Mouse (Mus musculus): Measurements from ENCODE around the gene Disc1. TPM values are rescaled to one million over a fixed set of nuclear protein-coding genes. Genes with fewer than 3 reads are reported as not detected.

Gene Disc1
- polyA plus RNA-seq, 2 experiments = 2.2 to 3.2 TPM

- DNase-seq (ENCODE audit: low spot score) (no peak), ATAC-seq (ENCODE audit: low FRiP score, low read depth) (no peak)
- no peaks in the 10 kb centered on the region for H3K9me3 ChIP-seq (ENCODE audit: control insufficient read depth, low read length)
- no peaks in the 10 kb centered on the region for H3K36me3 ChIP-seq (ENCODE audit: control insufficient read depth, insufficient read depth, low read length)
- no peak overlapping the region for H3K4me2 ChIP-seq (replicated peaks; ENCODE audit: low read depth, low read length, severe bottlenecking)
- H3K27me3 ChIP-seq (ENCODE audit: control insufficient read depth, insufficient read depth, low read length) = no peaks in the 10 kb centered on the region
- WGBS = 84% methylated on average over 11 of the region's 11 CpGs
- H3K4me3 ChIP-seq (replicated peaks; ENCODE audit: low read length) = no peak overlapping the region
- no peak for TF ChIP-seq POLR2A (IDR thresholded peaks at IDR 0.05; ENCODE audit: borderline replicate concordance, extremely low read depth, insufficient read depth, insufficient read length)
- H3K9ac ChIP-seq (ENCODE audit: low read depth, low read length, severe bottlenecking) = no peak overlapping the region
- no peaks in the 10 kb centered on the region for H3K4me1 ChIP-seq (ENCODE audit: control insufficient read depth, insufficient read depth, low read length)
- no peak overlapping the region for H3K27ac ChIP-seq (replicated peaks; ENCODE audit: low read depth, low read length)
Measured at GRCm38 (mm10) chr8:125133685-125134114, 79.7 kb downstream of the Disc1 start.

- Histone ChIP-seq H3K4me2 (replicated peaks; ENCODE audit: low read depth, low read length, severe bottlenecking) (no peak overlapping the region), H3K4me3 (replicated peaks; ENCODE audit: low read length) (no peak overlapping the region), H3K4me1 (ENCODE audit: control insufficient read depth, insufficient read depth, low read length) (peaks cover 3% of the 10 kb centered on the region), H3K9me3 (ENCODE audit: control insufficient read depth, low read length) (no peaks in the 10 kb centered on the region), H3K36me3 (ENCODE audit: control insufficient read depth, insufficient read depth, low read length) (no peaks in the 10 kb centered on the region), H3K9ac (ENCODE audit: low read depth, low read length, severe bottlenecking) (no peak overlapping the region), H3K27ac (replicated peaks; ENCODE audit: low read depth, low read length) (no peak overlapping the region), H3K27me3 (ENCODE audit: control insufficient read depth, insufficient read depth, low read length) (no peaks in the 10 kb centered on the region)
- ATAC-seq (ENCODE audit: low FRiP score, low read depth) (no peak), DNase-seq (ENCODE audit: low spot score) (no peak)
- 56% methylated on average over 10 of the region's 10 CpGs for WGBS
- no peak for TF ChIP-seq POLR2A (IDR thresholded peaks at IDR 0.05; ENCODE audit: borderline replicate concordance, extremely low read depth, insufficient read depth, insufficient read length)
Measured at GRCm38 (mm10) chr8:125134876-125135275, 80.9 kb downstream of the Disc1 start.

- TF ChIP-seq POLR2A (IDR thresholded peaks at IDR 0.05; ENCODE audit: borderline replicate concordance, extremely low read depth, insufficient read depth, insufficient read length) = no peak
- H3K27ac ChIP-seq (replicated peaks; ENCODE audit: low read depth, low read length) = no peak overlapping the region
- H3K27me3 ChIP-seq (ENCODE audit: control insufficient read depth, insufficient read depth, low read length) = no peaks in the 10 kb centered on the region
- 0 out of 2 replicates have a peak, but pooled peaks cover 6% of the 10 kb centered on the region for H3K9me3 ChIP-seq (ENCODE audit: control insufficient read depth, low read length)
- ATAC-seq (ENCODE audit: low FRiP score, low read depth) = peak; percentile 35; the same call in 1 of the 2 replicates
- no peak overlapping the region for H3K4me2 ChIP-seq (replicated peaks; ENCODE audit: low read depth, low read length, severe bottlenecking)
- no peak for DNase-seq (ENCODE audit: low spot score)
- H3K36me3 ChIP-seq (ENCODE audit: control insufficient read depth, insufficient read depth, low read length) = no peaks in the 10 kb centered on the region
- no peak overlapping the region for H3K4me3 ChIP-seq (replicated peaks; ENCODE audit: low read length)
- H3K9ac ChIP-seq (ENCODE audit: low read depth, low read length, severe bottlenecking) = no peak overlapping the region
- WGBS = 45% methylated on average over 13 of the region's 13 CpGs
- H3K4me1 ChIP-seq (ENCODE audit: control insufficient read depth, insufficient read depth, low read length) = peaks cover 8% of the 10 kb centered on the region
Measured at GRCm38 (mm10) chr8:125139689-125140150, 85.7 kb downstream of the Disc1 start.

DNA sequence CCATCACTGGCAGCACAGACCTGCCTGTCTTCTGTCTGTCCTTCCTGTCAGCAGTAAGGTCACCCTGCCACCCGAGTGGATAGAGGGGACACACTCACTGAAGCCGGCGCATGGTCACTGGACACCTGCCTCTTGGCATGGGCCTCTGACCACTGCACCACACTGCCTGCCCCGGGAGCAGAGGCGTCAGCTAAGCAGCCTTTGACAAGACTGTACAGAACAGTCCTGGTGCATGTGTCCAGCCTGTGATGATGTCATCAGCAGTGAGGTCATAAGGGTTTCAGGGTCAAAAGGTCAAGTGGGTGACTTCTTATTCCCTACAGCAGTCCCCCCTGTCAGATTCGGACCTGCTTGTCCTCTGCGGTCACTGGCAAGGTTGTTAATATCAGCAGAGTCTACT is 87.0 kb downstream of the Disc1 start:
- WGBS = 81% methylated on average over 7 of the region's 7 CpGs
- Histone ChIP-seq H3K9me3 (ENCODE audit: control insufficient read depth, low read length) (0 out of 2 replicates have a peak, but pooled peaks cover 6% of the 10 kb centered on the region), H3K4me1 (ENCODE audit: control insufficient read depth, insufficient read depth, low read length) (peaks cover 8% of the 10 kb centered on the region), H3K27ac (replicated peaks; ENCODE audit: low read depth, low read length) (no peak overlapping the region), H3K36me3 (ENCODE audit: control insufficient read depth, insufficient read depth, low read length) (no peaks in the 10 kb centered on the region), H3K9ac (ENCODE audit: low read depth, low read length, severe bottlenecking) (no peak overlapping the region), H3K4me2 (replicated peaks; ENCODE audit: low read depth, low read length, severe bottlenecking) (no peak overlapping the region), H3K27me3 (ENCODE audit: control insufficient read depth, insufficient read depth, low read length) (no peaks in the 10 kb centered on the region), H3K4me3 (replicated peaks; ENCODE audit: low read length) (no peak overlapping the region)
- TF ChIP-seq POLR2A (IDR thresholded peaks at IDR 0.05; ENCODE audit: borderline replicate concordance, extremely low read depth, insufficient read depth, insufficient read length) = no peak
- DNase-seq (ENCODE audit: low spot score) (no peak), ATAC-seq (ENCODE audit: low FRiP score, low read depth) (no peak)

GRCm38 (mm10) chr8:125156863-125157640 is 103.1 kb downstream of the Disc1 start:
- Histone ChIP-seq H3K9ac (ENCODE audit: low read depth, low read length, severe bottlenecking) (no peak overlapping the region), H3K36me3 (ENCODE audit: control insufficient read depth, insufficient read depth, low read length) (no peaks in the 10 kb centered on the region), H3K4me1 (ENCODE audit: control insufficient read depth, insufficient read depth, low read length) (peaks cover 6% of the 10 kb centered on the region; the same call in 1 of the 2 replicates), H3K9me3 (ENCODE audit: control insufficient read depth, low read length) (no peaks in the 10 kb centered on the region), H3K4me2 (replicated peaks; ENCODE audit: low read depth, low read length, severe bottlenecking) (no peak overlapping the region), H3K27me3 (ENCODE audit: control insufficient read depth, insufficient read depth, low read length) (peaks cover 36% of the 10 kb centered on the region), H3K27ac (replicated peaks; ENCODE audit: low read depth, low read length) (no peak overlapping the region), H3K4me3 (replicated peaks; ENCODE audit: low read length) (no peak overlapping the region)
- WGBS = 16% methylated on average over 20 of the region's 20 CpGs
- ATAC-seq (ENCODE audit: low FRiP score, low read depth) (peak; percentile 68), DNase-seq (ENCODE audit: low spot score) (peak; percentile 61)
- no peak for TF ChIP-seq POLR2A (IDR thresholded peaks at IDR 0.05; ENCODE audit: borderline replicate concordance, extremely low read depth, insufficient read depth, insufficient read length)
